Mouse (Mus musculus) heart, embryonic 14.5 days (tissue): Measurements from ENCODE around the gene Gps2. TPM values are rescaled to one million over a fixed set of nuclear protein-coding genes. Genes with fewer than 3 reads are reported as not detected.

Experiments used
- ATAC-seq: fragments of 200-750 bp; cut with Nextera tagmentation; 2 replicates; pipeline ENCODE4 v1.8.0; 2017; ENCODE audit warnings: low read depth, moderate TSS enrichment; ENCODE audit not compliant: insufficient number of reproducible peaks, insufficient read depth, low FRiP score
- H3K27ac ChIP-seq, 2 experiments: fragments of 200-500 bp in 1 of 2; fragments of 300-500 bp in 1 of 2; sonication (generic) in 1 of 2; replicated peaks in 1 of 2; 2 replicates each; pipeline ENCODE4 v1.5.1; 2012 to 2014; ENCODE audit warnings: low read depth in 2 of 2, low read length in 2 of 2, control low read depth in 1 of 2, mild to moderate bottlenecking in 1 of 2, mixed read lengths in 1 of 2; ENCODE audit not compliant: control insufficient read depth in 1 of 2, insufficient read depth in 1 of 2
- H3K27me3 ChIP-seq: fragments of 300-500 bp; sonication (generic); 2 replicates; pipeline ENCODE4 v1.6.1; 2014; ENCODE audit warnings: mild to moderate bottlenecking, low read length, control low read depth; ENCODE audit not compliant: control insufficient read depth, insufficient read depth
- H3K36me3 ChIP-seq: fragments of 300-500 bp; sonication (generic); 2 replicates; pipeline ENCODE4 v1.6.1; 2014; ENCODE audit warnings: mild to moderate bottlenecking, control low read depth, low read length, mixed read lengths; ENCODE audit not compliant: control insufficient read depth, insufficient read depth
- H3K4me1 ChIP-seq, 2 experiments: fragments of 200-500 bp in 1 of 2; fragments of 300-500 bp in 1 of 2; sonication (generic) in 1 of 2; 2 replicates each; pipeline ENCODE4 v1.6.1; 2012 to 2014; ENCODE audit warnings: low read length in 2 of 2, control low read depth in 1 of 2, mixed read lengths in 1 of 2; ENCODE audit not compliant: control insufficient read depth in 2 of 2, insufficient read depth in 2 of 2
- H3K4me2 ChIP-seq: fragments of 300-500 bp; sonication (generic); 2 replicates; pipeline ENCODE4 v1.6.1; 2014; ENCODE audit warnings: mild to moderate bottlenecking, low read length
- H3K4me3 ChIP-seq, 2 experiments: fragments of 200-500 bp in 1 of 2; fragments of 300-500 bp in 1 of 2; sonication (generic) in 1 of 2; 2 replicates each; pipeline ENCODE4 v1.5.1; 2012 to 2014; ENCODE audit warnings: low read length in 2 of 2, mild to moderate bottlenecking in 2 of 2, control low read depth in 1 of 2, low read depth in 1 of 2, moderate library complexity in 1 of 2; ENCODE audit not compliant: control insufficient read depth in 1 of 2, insufficient read depth in 1 of 2
- H3K9ac ChIP-seq: fragments of 300-500 bp; sonication (generic); 2 replicates; pipeline ENCODE4 v1.6.1; 2014; ENCODE audit warnings: mild to moderate bottlenecking, low read length
- H3K9me3 ChIP-seq: fragments of 300-500 bp; sonication (generic); 2 replicates; pipeline ENCODE4 v1.6.1; 2016; ENCODE audit warnings: low read length, control low read depth; ENCODE audit not compliant: control insufficient read depth
- WGBS: fragments of 180-500 bp; shearing (Covaris S2); extraction: QIAGEN DNeasy Blood & Tissue Kit; methylation state at CpG from one replicate; pipeline ENCODE4 v1.1.7; 2014; 5-methylcytosine and 5-hydroxymethylcytosine counted together
- polyA plus RNA-seq: library from polyadenylated mRNA; unstranded; fragments of >200 nt; fragmentation: Nextera tagmentation; extraction: Ambion mirVana; gene quantifications from 2 replicates; pipeline ENCODE4 v1.2.1, GENCODE M21; 2014

Gene Gps2
- polyA plus RNA-seq, 1 experiment from 2014 or later: 45.2 TPM

DNA sequence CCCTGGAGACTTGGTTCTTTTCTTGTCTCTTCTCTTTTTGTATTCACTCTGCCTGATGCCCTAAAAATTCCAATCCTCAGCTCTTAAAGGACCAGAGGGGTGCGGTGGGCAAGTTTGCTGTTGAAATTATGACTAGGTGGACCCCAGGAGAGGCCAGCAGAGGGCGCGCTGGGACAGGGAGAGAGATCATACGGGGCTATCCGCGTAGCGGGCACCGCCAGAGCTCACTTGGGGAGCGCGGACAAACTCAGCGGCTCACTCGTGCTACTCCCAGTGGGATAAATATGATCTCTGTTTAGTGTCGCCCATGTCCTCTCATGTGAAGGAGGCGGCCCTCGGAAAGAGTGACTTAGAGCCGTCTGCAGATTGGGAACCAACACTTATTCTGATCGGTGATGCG, 20.5 kb downstream of the Gps2 start:
- ATAC-seq: 0 out of 2 replicates have a peak, but pooled peaks have one; percentile 46

DNA sequence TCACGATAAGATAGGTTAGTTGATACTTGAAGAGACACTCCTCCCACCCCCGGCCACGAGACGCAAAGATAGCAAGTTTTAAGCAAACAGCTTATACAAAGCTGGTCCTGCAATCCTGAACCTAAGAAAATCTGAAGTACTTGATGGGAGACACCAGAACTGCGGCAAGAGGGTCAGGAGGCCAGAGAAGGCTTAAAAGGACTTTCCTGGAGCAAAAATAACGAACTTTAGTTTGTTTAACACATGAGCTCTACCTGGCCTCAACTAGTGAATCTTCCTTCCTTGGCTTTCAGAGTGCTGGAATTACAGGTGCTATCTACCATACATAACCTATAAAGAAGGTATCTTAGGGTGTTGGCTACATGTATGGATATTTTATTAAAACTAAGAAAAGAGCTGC, 21.0 kb downstream of the Gps2 start:
- Histone ChIP-seq H3K4me1 (peaks cover 20 to 27% of the 10 kb centered on the region in 2 experiments), H3K4me2 (peak overlapping the region; percentile 58), H3K4me3 (peak overlapping the region in 1 of 2 experiments; percentile 5; a peak in 1 of 4 replicates), H3K9me3 (no peaks in the 10 kb centered on the region), H3K27me3 (peaks cover 22% of the 10 kb centered on the region; the same call in 1 of the 2 replicates), H3K27ac (no peak overlapping the region), H3K36me3 (no peaks in the 10 kb centered on the region), H3K9ac (no peak overlapping the region)
- WGBS: 16% methylated on average over 6 of the region's 6 CpGs
- ATAC-seq: no peak

More for the DNA sequence above, 20.5 kb downstream of the Gps2 start:
- H3K4me2 ChIP-seq: peak overlapping the region; percentile 58
- WGBS: under 1% methylated on average over 18 of the region's 18 CpGs
- no peak overlapping the region for H3K27ac ChIP-seq
- peaks cover 20 to 27% of the 10 kb centered on the region in 2 experiments for H3K4me1 ChIP-seq
- H3K36me3 ChIP-seq: no peaks in the 10 kb centered on the region
- peak overlapping the region in 1 of 2 experiments; percentile 5; a peak in 1 of 4 replicates for H3K4me3 ChIP-seq
- H3K9ac ChIP-seq: 0 out of 2 replicates have a peak overlapping the region, but pooled peaks have one; percentile 4
- H3K9me3 ChIP-seq: no peaks in the 10 kb centered on the region
- peaks cover 17% of the 10 kb centered on the region; the same call in 1 of the 2 replicates for H3K27me3 ChIP-seq

- H3K27me3 ChIP-seq: peaks cover 23% of the 10 kb centered on the region; the same call in 1 of the 2 replicates
- no peaks in the 10 kb centered on the region for H3K9me3 ChIP-seq
- H3K4me3 ChIP-seq: peak within 1 kb of the TSS; percentile 48 to 57
- peak within 1 kb of the TSS in 1 of 2 experiments; percentile 28; a peak in 1 of 4 replicates for H3K27ac ChIP-seq
- ATAC-seq: peak; percentile 82
- H3K9ac ChIP-seq: peak within 1 kb of the TSS; percentile 77
- WGBS: 2% methylated on average over 59 of the region's 62 CpGs
- no peaks in the 10 kb centered on the region for H3K36me3 ChIP-seq
- H3K4me1 ChIP-seq: peaks cover 20 to 27% of the 10 kb centered on the region in 2 experiments
- peak within 1 kb of the TSS; percentile 99 for H3K4me2 ChIP-seq
These were observed 21.6 kb downstream of the Gps2 start, which contains the start of gene Ybx2 for GRCm38 (mm10) chr11:69935137-69935879. Ybx2 (plus strand) TSS chr11:69935796.

GRCm38 (mm10) chr11:69936156-69936555, 22.5 kb downstream of the Gps2 start:
- ATAC-seq: 0 out of 2 replicates have a peak, but pooled peaks have one; percentile 14
- peak overlapping the region in 1 of 2 experiments; percentile 28; a peak in 1 of 4 replicates for H3K27ac ChIP-seq

DNA sequence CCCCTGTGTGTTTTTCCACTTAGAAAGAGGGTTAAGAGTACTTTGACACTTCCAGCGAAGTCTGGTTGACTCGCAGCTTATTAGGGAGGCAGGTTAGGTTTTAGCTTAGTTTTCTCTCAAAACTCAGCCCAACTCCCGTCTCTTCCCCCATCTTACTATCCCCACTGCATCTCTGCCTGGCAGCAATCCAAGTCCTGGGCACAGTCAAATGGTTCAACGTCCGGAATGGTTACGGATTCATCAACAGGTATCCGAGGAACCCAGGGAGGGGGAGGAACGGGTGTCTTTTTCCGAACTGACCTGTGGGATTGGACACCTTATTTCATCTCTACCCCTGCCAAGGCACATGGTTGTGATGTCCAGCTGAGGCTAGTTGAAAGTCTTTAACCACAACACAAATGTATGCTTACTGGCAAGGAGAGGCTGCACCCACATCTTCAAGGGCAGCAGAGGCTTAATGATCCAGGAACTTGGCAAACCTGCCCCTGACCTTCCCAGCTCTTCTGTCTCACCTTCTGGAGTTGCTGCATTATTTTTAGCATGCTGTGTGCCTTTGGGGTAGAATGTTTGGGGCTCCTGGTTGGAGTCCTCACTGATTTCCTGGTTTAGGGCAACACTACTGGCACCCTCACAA, 23.1 kb downstream of the Gps2 start:
- Histone ChIP-seq H3K36me3 (no peaks in the 10 kb centered on the region), H3K9ac (peak overlapping the region; percentile 77), H3K4me3 (peak overlapping the region; percentile 48 to 57), H3K9me3 (no peaks in the 10 kb centered on the region), H3K27ac (peak overlapping the region in 1 of 2 experiments; percentile 59; a peak in 2 of 4 replicates), H3K27me3 (peaks cover 23% of the 10 kb centered on the region; the same call in 1 of the 2 replicates), H3K4me1 (peaks cover 20 to 27% of the 10 kb centered on the region in 2 experiments), H3K4me2 (peak overlapping the region; percentile 99)
- no peak for ATAC-seq
- WGBS: 42% methylated on average over 9 of the region's 9 CpGs

More at GRCm38 (mm10) chr11:69936156-69936555, 22.5 kb downstream of the Gps2 start:
- H3K9me3 ChIP-seq: no peaks in the 10 kb centered on the region
- 2% methylated on average over 29 of the region's 30 CpGs for WGBS
- H3K27me3 ChIP-seq: peaks cover 23% of the 10 kb centered on the region; the same call in 1 of the 2 replicates
- H3K4me1 ChIP-seq: peaks cover 20 to 27% of the 10 kb centered on the region in 2 experiments
- no peaks in the 10 kb centered on the region for H3K36me3 ChIP-seq
- peak overlapping the region; percentile 99 for H3K4me2 ChIP-seq
- peak overlapping the region; percentile 77 for H3K9ac ChIP-seq
- peak overlapping the region; percentile 48 to 57 for H3K4me3 ChIP-seq

GRCm38 (mm10) chr11:69937385-69937784, 23.7 kb downstream of the Gps2 start:
- Histone ChIP-seq H3K4me3 (peak overlapping the region in 1 of 2 experiments; percentile 57; a peak in 1 of 4 replicates), H3K4me1 (peaks cover 20 to 27% of the 10 kb centered on the region in 2 experiments), H3K27me3 (peaks cover 23% of the 10 kb centered on the region; the same call in 1 of the 2 replicates), H3K9ac (peak overlapping the region; percentile 77), H3K36me3 (peaks cover 4% of the 10 kb centered on the region; the same call in 1 of the 2 replicates), H3K9me3 (no peaks in the 10 kb centered on the region), H3K27ac (peak overlapping the region in 1 of 2 experiments; percentile 59; a peak in 2 of 4 replicates), H3K4me2 (peak overlapping the region; percentile 99)
- ATAC-seq: no peak
- 25% methylated on average over 4 of the region's 4 CpGs for WGBS

DNA sequence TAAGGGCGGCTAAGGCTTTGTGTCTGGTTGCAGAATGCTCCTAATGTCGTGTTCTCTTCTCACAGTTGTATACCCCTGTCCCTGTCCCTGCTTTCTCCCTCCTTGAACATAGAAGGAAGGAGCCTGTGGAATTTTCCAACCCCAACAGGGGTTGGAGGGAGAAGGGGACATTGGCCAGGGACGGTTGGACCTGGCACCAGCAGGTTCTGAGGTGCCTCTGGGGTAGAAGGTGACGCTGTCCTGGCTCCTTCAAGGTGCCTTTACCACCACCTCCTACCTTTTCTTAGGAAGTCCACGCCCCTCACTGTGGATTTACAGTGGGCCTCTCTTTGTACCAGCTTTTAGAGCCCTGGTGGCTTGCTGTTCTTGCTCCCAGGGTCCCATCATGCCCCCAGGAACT, 24.1 kb downstream of the Gps2 start:
- WGBS: 56% methylated on average over 5 of the region's 5 CpGs
- no peaks in the 10 kb centered on the region for H3K9me3 ChIP-seq
- H3K4me1 ChIP-seq: peaks cover 20 to 27% of the 10 kb centered on the region in 2 experiments
- H3K27ac ChIP-seq: peak overlapping the region in 1 of 2 experiments; percentile 59; a peak in 2 of 4 replicates
- ATAC-seq: no peak
- H3K27me3 ChIP-seq: peaks cover 23% of the 10 kb centered on the region; the same call in 1 of the 2 replicates
- H3K4me3 ChIP-seq: no peak overlapping the region
- H3K4me2 ChIP-seq: peak overlapping the region; percentile 99
- peaks cover 8% of the 10 kb centered on the region for H3K36me3 ChIP-seq
- H3K9ac ChIP-seq: peak overlapping the region; percentile 77
